Mouse (Mus musculus): ENCODE results near the gene Tas2r143. TPM values are rescaled to one million over a fixed set of nuclear protein-coding genes. Genes with fewer than 3 reads are reported as not detected.

The Tas2r143 gene
- polyA plus RNA-seq, 1 experiment from 2014 or later = not detected

GRCm38 (mm10) chr6:42372816-42373547, 27.1 kb upstream of the Tas2r143 start, which contains the start of gene Epha1:
Gene Epha1, minus strand, starts transcription at chr6:42373268.
- H3K4me1 ChIP-seq (replicated peaks; ENCODE audit: control insufficient read depth, insufficient read depth, low read length) = peaks cover 4% of the 10 kb centered on the region; the same call in 1 of the 2 replicates
- WGBS = under 1% methylated on average over 30 of the region's 36 CpGs
- no peak within 1 kb of the TSS for H3K27ac ChIP-seq (ENCODE audit: low read depth, low read length)

GRCm38 (mm10) chr6:42373669-42374430, 26.2 kb upstream of the Tas2r143 start:
- no peaks in the 10 kb centered on the region; the same call in none of the 2 replicates for H3K27me3 ChIP-seq (ENCODE audit: control insufficient read depth, insufficient read depth, low read length)
- no peaks in the 10 kb centered on the region for H3K36me3 ChIP-seq (ENCODE audit: control insufficient read depth, insufficient read depth, low read length)
- H3K4me1 ChIP-seq (replicated peaks; ENCODE audit: control insufficient read depth, insufficient read depth, low read length) = peaks cover 4% of the 10 kb centered on the region; the same call in 1 of the 2 replicates
- H3K4me2 ChIP-seq (replicated peaks; ENCODE audit: low read depth, low read length) = peak overlapping the region; percentile 89
- 39% methylated on average over 7 of the region's 7 CpGs for WGBS
- H3K4me3 ChIP-seq (ENCODE audit: low read depth, low read length) = 0 out of 2 replicates have a peak overlapping the region, but pooled peaks have one; percentile 44
- no peak overlapping the region for H3K27ac ChIP-seq (ENCODE audit: low read depth, low read length)
- no peak overlapping the region for H3K9ac ChIP-seq (ENCODE audit: low read depth, low read length)
- no peak for DNase-seq (ENCODE audit: low spot score)
- H3K9me3 ChIP-seq (ENCODE audit: control insufficient read depth, low read length) = no peaks in the 10 kb centered on the region
- ATAC-seq (ENCODE audit: low FRiP score) = peak; percentile 26; the same call in 1 of the 2 replicates

More at GRCm38 (mm10) chr6:42372816-42373547, 27.1 kb upstream of the Tas2r143 start, which contains the start of gene Epha1:
- Histone ChIP-seq H3K9ac (ENCODE audit: low read depth, low read length) (peak within 1 kb of the TSS; percentile 38), H3K4me3 (ENCODE audit: low read depth, low read length) (peak within 1 kb of the TSS; percentile 44), H3K36me3 (ENCODE audit: control insufficient read depth, insufficient read depth, low read length) (no peaks in the 10 kb centered on the region), H3K9me3 (ENCODE audit: control insufficient read depth, low read length) (no peaks in the 10 kb centered on the region), H3K4me2 (replicated peaks; ENCODE audit: low read depth, low read length) (peak within 1 kb of the TSS; percentile 89), H3K27me3 (ENCODE audit: control insufficient read depth, insufficient read depth, low read length) (no peaks in the 10 kb centered on the region; the same call in none of the 2 replicates)
- DNase-seq (ENCODE audit: low spot score) (peak; percentile 70), ATAC-seq (ENCODE audit: low FRiP score) (peak; percentile 85)

GRCm38 (mm10) chr6:42374701-42375100, 25.3 kb upstream of the Tas2r143 start:
- ATAC-seq (ENCODE audit: low FRiP score) = no peak
- 79% methylated on average over 4 of the region's 4 CpGs for WGBS
- Histone ChIP-seq H3K27ac (ENCODE audit: low read depth, low read length) (no peak overlapping the region), H3K4me1 (replicated peaks; ENCODE audit: control insufficient read depth, insufficient read depth, low read length) (peaks cover 4% of the 10 kb centered on the region; the same call in 1 of the 2 replicates), H3K27me3 (ENCODE audit: control insufficient read depth, insufficient read depth, low read length) (no peaks in the 10 kb centered on the region; the same call in none of the 2 replicates), H3K9ac (ENCODE audit: low read depth, low read length) (no peak overlapping the region), H3K9me3 (ENCODE audit: control insufficient read depth, low read length) (no peaks in the 10 kb centered on the region), H3K36me3 (ENCODE audit: control insufficient read depth, insufficient read depth, low read length) (no peaks in the 10 kb centered on the region), H3K4me3 (ENCODE audit: low read depth, low read length) (no peak overlapping the region), H3K4me2 (replicated peaks; ENCODE audit: low read depth, low read length) (no peak overlapping the region)
- no peak for DNase-seq (ENCODE audit: low spot score)

- no peak overlapping the region for H3K4me2 ChIP-seq (replicated peaks; ENCODE audit: low read depth, low read length)
- DNase-seq (ENCODE audit: low spot score) (no peak), ATAC-seq (ENCODE audit: low FRiP score) (no peak)
- no peak overlapping the region for H3K27ac ChIP-seq (ENCODE audit: low read depth, low read length)
- no peaks in the 10 kb centered on the region; the same call in none of the 2 replicates for H3K27me3 ChIP-seq (ENCODE audit: control insufficient read depth, insufficient read depth, low read length)
- 85% methylated on average over 2 of the region's 2 CpGs for WGBS
- no peak overlapping the region for H3K4me3 ChIP-seq (ENCODE audit: low read depth, low read length)
- no peaks in the 10 kb centered on the region for H3K36me3 ChIP-seq (ENCODE audit: control insufficient read depth, insufficient read depth, low read length)
- no peaks in the 10 kb centered on the region for H3K9me3 ChIP-seq (ENCODE audit: control insufficient read depth, low read length)
- H3K4me1 ChIP-seq (replicated peaks; ENCODE audit: control insufficient read depth, insufficient read depth, low read length) = peaks cover 4% of the 10 kb centered on the region; the same call in 1 of the 2 replicates
- H3K9ac ChIP-seq (ENCODE audit: low read depth, low read length) = no peak overlapping the region
These were observed 24.9 kb upstream of the Tas2r143 start for GRCm38 (mm10) chr6:42375131-42375530.

DNA sequence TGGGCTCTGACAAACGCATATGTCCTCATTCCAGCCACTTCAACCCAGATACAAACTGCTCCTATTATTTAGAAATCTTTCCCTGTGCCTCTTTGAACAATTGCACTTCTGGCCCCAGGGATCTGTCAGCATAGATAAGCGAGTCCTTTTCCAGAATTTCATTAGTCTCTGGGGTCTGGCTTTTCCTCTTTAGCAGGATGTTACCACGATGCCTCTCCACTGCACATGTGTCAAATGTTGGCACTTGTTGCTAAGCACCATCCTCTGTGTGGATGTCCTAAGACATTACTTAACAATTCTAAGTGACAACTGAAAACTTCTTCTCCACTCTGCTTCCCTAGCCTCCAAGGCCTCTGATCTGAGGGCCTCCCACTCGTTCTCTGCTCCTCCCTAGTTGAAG, 24.0 kb upstream of the Tas2r143 start:
- H3K4me2 ChIP-seq (replicated peaks; ENCODE audit: low read depth, low read length) = no peak overlapping the region
- no peak overlapping the region for H3K9ac ChIP-seq (ENCODE audit: low read depth, low read length)
- H3K27me3 ChIP-seq (ENCODE audit: control insufficient read depth, insufficient read depth, low read length) = no peaks in the 10 kb centered on the region; the same call in none of the 2 replicates
- no peaks in the 10 kb centered on the region for H3K36me3 ChIP-seq (ENCODE audit: control insufficient read depth, insufficient read depth, low read length)
- no peak overlapping the region for H3K4me3 ChIP-seq (ENCODE audit: low read depth, low read length)
- H3K4me1 ChIP-seq (replicated peaks; ENCODE audit: control insufficient read depth, insufficient read depth, low read length) = peaks cover 4% of the 10 kb centered on the region; the same call in 1 of the 2 replicates
- 47% methylated on average over 4 of the region's 4 CpGs for whole genome bisulfite sequencing
- H3K27ac ChIP-seq (ENCODE audit: low read depth, low read length) = no peak overlapping the region
- DNase-seq (ENCODE audit: low spot score) (no peak), ATAC-seq (ENCODE audit: low FRiP score) (no peak)
- no peaks in the 10 kb centered on the region for H3K9me3 ChIP-seq (ENCODE audit: control insufficient read depth, low read length)

- H3K4me1 ChIP-seq (replicated peaks; ENCODE audit: control insufficient read depth, insufficient read depth, low read length) = peaks cover 4% of the 10 kb centered on the region; the same call in 1 of the 2 replicates
- H3K36me3 ChIP-seq (ENCODE audit: control insufficient read depth, insufficient read depth, low read length) = no peaks in the 10 kb centered on the region
- no peak overlapping the region for H3K9ac ChIP-seq (ENCODE audit: low read depth, low read length)
- H3K4me3 ChIP-seq (ENCODE audit: low read depth, low read length) = no peak overlapping the region
- no peaks in the 10 kb centered on the region; the same call in none of the 2 replicates for H3K27me3 ChIP-seq (ENCODE audit: control insufficient read depth, insufficient read depth, low read length)
- ATAC-seq (ENCODE audit: low FRiP score) (no peak), DNase-seq (ENCODE audit: low spot score) (no peak)
- 89% methylated on average over 6 of the region's 6 CpGs for WGBS
- no peak overlapping the region for H3K27ac ChIP-seq (ENCODE audit: low read depth, low read length)
- no peak overlapping the region for H3K4me2 ChIP-seq (replicated peaks; ENCODE audit: low read depth, low read length)
- H3K9me3 ChIP-seq (ENCODE audit: control insufficient read depth, low read length) = no peaks in the 10 kb centered on the region
These were observed 23.5 kb upstream of the Tas2r143 start for GRCm38 (mm10) chr6:42376504-42377019.

DNA sequence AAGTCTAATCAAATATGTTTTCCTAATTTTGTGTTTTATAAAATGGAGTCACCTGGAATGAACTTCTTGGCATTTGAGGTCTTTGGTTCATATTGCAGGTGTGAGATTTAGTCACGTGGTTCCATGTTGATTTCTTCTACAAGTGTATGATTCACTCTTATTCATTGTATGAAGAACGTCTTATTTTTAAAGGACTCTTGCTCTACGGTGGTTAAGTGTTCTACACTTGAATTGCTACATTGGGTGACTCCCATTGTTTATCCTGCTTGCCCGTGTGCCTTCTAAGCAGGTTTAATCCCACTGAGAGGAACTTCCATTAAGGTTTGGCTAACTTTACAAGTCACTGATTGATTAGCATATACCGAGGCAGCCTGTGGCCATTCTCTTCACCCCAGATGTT, 22.8 kb upstream of the Tas2r143 start:
- Histone ChIP-seq H3K27ac (ENCODE audit: low read depth, low read length) (no peak overlapping the region), H3K9me3 (ENCODE audit: control insufficient read depth, low read length) (no peaks in the 10 kb centered on the region), H3K4me1 (replicated peaks; ENCODE audit: control insufficient read depth, insufficient read depth, low read length) (peaks cover 4% of the 10 kb centered on the region; the same call in 1 of the 2 replicates), H3K27me3 (ENCODE audit: control insufficient read depth, insufficient read depth, low read length) (no peaks in the 10 kb centered on the region; the same call in 1 of the 2 replicates), H3K4me2 (replicated peaks; ENCODE audit: low read depth, low read length) (no peak overlapping the region), H3K9ac (ENCODE audit: low read depth, low read length) (no peak overlapping the region), H3K4me3 (ENCODE audit: low read depth, low read length) (no peak overlapping the region), H3K36me3 (ENCODE audit: control insufficient read depth, insufficient read depth, low read length) (no peaks in the 10 kb centered on the region)
- ATAC-seq (ENCODE audit: low FRiP score) (no peak), DNase-seq (ENCODE audit: low spot score) (no peak)
- 82% methylated on average over 5 of the region's 5 CpGs for WGBS

GRCm38 (mm10) chr6:42379551-42379950, 20.5 kb upstream of the Tas2r143 start:
- ATAC-seq (ENCODE audit: low FRiP score) = no peak
- H3K27me3 ChIP-seq (ENCODE audit: control insufficient read depth, insufficient read depth, low read length) = no peaks in the 10 kb centered on the region

More at GRCm38 (mm10) chr6:42379551-42379950, 20.5 kb upstream of the Tas2r143 start:
- no peaks in the 10 kb centered on the region for H3K4me1 ChIP-seq (replicated peaks; ENCODE audit: control insufficient read depth, insufficient read depth, low read length)
- no peaks in the 10 kb centered on the region for H3K9me3 ChIP-seq (ENCODE audit: control insufficient read depth, low read length)
- no peaks in the 10 kb centered on the region for H3K36me3 ChIP-seq (ENCODE audit: control insufficient read depth, insufficient read depth, low read length)
- DNase-seq (ENCODE audit: low spot score) = no peak
- H3K9ac ChIP-seq (ENCODE audit: low read depth, low read length) = no peak overlapping the region
- 55% methylated on average over 3 of the region's 3 CpGs for WGBS
- no peak overlapping the region for H3K4me2 ChIP-seq (replicated peaks; ENCODE audit: low read depth, low read length)
- H3K4me3 ChIP-seq (ENCODE audit: low read depth, low read length) = no peak overlapping the region
- H3K27ac ChIP-seq (ENCODE audit: low read depth, low read length) = no peak overlapping the region
